Mouse (Mus musculus): ENCODE measurements around the gene C1qc.

GRCm38 (mm10) chr4:136917165-136917524 lies 24.3 kb upstream of the C1qc start:
- TF ChIP-seq POLR2A (IDR thresholded peaks at IDR 0.05; ENCODE audit: low read depth, low read length) (no peak), CTCF (IDR thresholded peaks at IDR 0.05; ENCODE audit: extremely low read depth, insufficient read depth, insufficient read length, insufficient replicate concordance) (no peak)

Data from spleen, adult 2 months (tissue).